Mouse (Mus musculus) CD4-positive, CD25-positive, alpha-beta regulatory T cell (primary cell): Measurements from ENCODE around the gene Parm1. TPM values are rescaled to one million over a fixed set of nuclear protein-coding genes. Genes with fewer than 3 reads are reported as not detected.

Experiments
- polyA plus RNA-seq: library from polyadenylated mRNA; unstranded; fragments of 100-300 nt; shearing (Covaris generic); gene quantifications from one replicate; pipeline ENCODE4 v1.2.1, GENCODE M21; 2017

Gene Parm1
- polyA plus RNA-seq = not detected

GRCm38 (mm10) chr5:91517480-91518301, at the start of gene Parm1:
Gene Parm1 (plus strand): TSS chr5:91517615.

Other genes with a start within 250 kb of the Parm1 start
- gene Btc, start 114.6 kb upstream of the Parm1 start, polyA plus RNA-seq = 0.59 TPM